Mouse (Mus musculus) ES-CJ7 (cell line): ENCODE measurements around the gene Ndrg4.

Experiments
- DNase-seq: peaks from one replicate; pipeline ENCODE4 v3.0.0; 2011; ENCODE audit warnings: low read depth, low spot score

Gene Ndrg4

DNA sequence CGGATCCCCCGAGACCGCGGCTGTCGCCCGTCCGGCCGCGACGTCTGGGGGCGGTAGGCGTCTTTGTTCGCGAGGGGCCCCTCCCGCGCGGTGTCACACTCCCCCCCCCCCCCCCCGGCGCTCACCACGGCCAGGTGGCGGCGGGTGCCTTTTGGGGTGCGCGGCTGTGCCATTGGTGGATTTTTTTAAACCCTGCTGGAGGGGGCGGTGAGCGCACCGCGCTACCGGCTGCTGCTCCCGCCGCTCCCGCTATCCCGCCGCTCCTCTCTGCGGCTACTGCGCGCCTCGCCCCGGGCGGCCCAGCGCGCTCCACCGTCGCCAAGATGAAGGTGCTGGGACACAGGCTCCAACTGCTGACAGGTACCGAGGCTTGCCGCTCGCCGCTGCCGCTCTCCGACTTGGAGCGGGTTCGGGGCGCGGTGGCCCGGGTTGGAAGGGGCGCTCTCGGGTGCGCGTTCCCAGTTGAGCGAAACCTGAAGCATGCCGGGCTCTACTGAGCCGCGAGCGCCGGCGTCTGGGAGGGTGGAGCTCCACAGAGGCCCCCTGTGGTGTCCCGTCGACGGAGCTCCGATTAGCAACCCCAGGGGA lies 1.3 kb downstream of the Ndrg4 start:
- DNase-seq: peak; percentile 79

- no peak for DNase-seq
Observed at GRCm38 (mm10) chr8:95688073-95688672, 11.4 kb downstream of the Ndrg4 start.

DNA sequence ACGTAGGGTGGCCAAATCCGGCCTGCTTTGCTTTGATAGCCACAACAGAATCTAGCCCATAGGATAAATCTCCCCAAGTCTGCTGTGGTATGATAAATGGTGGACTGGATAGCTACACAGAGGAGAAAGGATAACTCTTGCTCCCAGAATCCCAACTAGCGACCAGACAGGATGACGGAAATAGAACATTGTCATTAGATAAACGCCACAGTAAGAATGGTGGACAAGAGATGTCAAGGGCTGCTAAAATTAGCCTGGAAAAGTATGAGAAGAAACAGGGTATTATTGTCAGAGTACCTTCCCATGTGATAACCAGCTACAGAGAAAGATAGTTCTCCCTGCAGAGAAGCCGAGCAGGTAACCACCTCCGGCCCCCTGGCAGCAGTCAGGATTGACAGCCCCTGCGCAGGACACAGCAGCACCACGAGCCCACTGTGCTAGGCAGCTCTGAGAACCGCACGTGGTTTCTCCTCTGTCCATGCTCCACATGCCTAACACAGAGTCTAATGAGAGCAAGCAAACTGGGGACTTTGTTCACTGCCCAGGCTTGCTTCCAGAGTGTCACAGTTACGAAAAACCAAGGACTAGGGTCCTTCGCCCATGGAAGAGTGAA lies 14.3 kb downstream of the Ndrg4 start:
- peak; percentile 66 for DNase-seq

DNA sequence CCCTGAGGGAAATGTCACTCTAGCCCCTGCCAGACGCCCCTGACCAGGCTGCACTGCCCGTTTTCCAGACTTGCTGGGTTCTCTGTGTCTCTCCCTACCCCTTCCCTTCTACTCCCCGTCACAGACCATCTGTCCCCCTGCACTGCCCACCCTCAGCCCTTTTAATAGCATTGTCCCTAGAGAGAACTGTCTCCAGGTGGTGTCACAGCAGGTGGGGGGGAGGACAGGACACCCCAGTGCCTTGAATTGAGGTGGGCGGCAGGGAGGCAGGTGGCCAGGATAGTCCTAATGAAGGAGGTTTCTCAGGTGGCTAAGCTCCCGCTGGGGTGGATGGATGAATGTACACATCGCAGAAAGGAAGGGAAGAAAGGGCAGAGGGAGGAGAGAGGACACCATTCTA lies 17.9 kb downstream of the Ndrg4 start:
- no peak for DNase-seq

- peak; percentile 58 for DNase-seq
Observed at GRCm38 (mm10) chr8:95696661-95697060, 19.9 kb downstream of the Ndrg4 start.

- DNase-seq: peak; percentile 95
Observed at GRCm38 (mm10) chr8:95697128-95697527, 20.3 kb downstream of the Ndrg4 start.

GRCm38 (mm10) chr8:95698179-95698578 lies 21.4 kb downstream of the Ndrg4 start:
- DNase-seq: no peak

DNA sequence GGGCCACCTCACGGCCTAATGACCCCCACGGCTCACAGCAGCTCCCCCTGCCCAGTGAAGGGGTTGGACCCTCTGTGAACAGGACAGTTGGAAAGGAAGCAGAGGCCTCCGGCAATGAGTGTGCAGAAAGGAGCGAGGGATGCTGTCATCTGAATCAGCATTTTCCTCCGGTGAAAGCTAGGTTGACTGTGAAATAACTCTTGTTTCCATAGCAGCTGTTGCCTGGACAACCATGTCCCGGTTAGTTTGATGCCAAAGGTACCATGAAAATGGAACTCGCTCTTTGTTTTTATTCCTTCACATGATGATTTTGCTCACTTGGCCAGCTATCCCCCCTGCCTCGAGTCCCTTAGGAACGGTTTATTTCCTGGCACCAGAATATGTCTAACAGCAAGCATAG lies 23.5 kb downstream of the Ndrg4 start:
- DNase-seq: no peak

DNA sequence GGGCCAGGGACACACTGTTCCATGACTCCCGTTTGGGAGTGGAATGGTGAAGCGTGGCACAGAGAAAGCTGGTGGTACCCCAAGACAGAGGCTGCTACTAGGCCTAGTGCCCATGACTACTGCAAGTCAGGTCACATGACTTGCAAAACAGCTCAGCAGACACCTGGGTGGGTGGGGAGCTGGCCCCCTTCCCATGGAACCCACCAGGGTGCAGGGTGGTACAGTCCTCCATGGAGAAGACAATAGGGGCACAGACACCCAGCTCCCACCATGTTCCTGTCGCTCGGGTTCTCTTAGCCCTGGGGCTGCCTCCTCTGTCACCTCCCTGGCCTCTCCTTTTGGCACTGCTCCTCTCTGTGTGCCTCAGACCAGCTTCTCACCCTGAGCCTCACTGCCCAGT lies 25.0 kb downstream of the Ndrg4 start:
- no peak for DNase-seq

DNA sequence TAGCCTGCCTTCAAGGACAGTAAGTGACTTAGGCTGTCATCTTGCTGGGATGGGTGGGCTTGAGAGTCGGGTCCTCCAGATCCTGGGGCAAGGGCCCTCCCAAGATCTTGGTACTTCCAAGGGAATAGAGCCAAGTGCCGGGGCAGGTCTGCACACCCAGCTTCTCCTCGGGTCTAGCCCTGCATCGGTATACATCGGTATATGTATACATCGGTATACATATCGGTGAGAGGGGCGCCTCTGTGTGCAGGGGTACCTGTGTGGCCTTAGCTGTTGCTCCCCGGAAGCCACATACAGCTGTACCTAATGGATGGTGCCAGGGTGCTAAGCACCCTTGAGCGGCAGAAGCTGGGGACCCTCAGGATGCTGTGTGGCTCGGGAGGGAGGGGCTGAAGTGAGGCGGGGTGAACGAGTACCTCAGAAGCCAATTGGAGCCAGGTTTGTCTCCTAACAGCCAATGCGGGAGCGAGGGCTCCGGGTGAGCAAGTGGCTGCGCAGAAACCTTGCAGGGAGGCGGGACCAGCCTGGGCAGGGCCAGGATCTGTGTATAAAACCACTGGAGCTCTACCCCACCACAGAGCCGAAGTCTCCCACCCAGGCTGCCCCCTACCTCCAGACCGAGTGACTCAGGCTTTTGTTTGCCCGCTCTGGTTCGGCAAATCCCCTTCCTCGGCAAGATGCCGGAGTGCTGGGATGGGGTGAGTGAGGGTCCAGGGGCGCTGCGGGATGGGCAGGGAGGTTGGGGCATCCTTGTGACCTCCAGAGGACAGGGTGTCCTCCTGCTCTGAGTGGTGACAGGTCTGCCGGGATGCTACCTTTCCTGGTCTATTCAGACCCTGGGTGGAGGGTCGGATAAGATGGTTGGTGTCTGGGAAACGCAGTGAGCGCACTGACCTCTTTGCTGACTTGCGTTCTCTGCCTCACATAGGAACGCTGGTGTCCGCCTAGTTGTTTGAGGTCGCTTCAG lies 26.0 kb downstream of the Ndrg4 start:
- DNase-seq: peak; percentile 91

- DNase-seq: peak; percentile 61
Observed at GRCm38 (mm10) chr8:95703461-95704260, 26.9 kb downstream of the Ndrg4 start.

GRCm38 (mm10) chr8:95704538-95704937 lies 27.8 kb downstream of the Ndrg4 start:
- no peak for DNase-seq

DNA sequence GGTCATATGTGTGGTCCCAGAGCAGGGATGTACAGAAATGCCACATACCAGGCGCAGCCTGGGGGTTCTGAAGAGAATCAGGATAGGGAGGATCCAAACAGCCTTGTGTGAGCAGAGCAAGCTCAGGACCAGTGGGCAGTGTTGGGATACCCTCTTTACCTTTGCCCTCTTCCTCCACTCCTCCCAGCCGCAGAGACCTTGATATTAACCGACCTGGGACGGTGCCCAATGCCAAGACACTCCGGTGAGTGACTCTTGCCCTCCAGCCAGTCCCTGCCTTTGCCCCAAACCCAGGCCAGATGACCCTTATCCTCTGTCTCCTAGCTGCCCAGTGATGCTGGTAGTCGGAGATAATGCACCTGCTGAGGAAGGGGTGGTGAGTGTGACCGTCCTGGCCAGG lies 32.8 kb downstream of the Ndrg4 start:
- no peak for DNase-seq

DNA sequence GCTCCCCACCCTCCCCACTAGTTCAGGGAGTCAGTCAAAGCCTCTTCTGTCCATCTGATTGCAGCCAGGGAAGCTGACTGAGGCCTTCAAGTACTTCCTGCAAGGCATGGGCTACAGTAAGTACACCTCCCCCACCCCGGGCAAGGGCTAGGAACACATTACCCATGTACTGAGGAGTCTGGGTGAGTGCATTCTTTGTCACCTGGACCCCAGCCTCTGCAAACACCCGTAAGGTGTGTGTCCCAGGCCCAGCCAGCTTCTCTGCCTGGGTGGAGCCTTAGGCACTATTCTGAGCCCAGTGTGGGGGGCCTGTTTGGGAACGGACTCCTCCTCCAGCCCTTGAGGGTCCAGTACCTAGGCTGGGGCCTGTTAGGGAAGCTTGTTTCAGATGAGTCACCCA lies 34.2 kb downstream of the Ndrg4 start:
- DNase-seq: no peak

DNA sequence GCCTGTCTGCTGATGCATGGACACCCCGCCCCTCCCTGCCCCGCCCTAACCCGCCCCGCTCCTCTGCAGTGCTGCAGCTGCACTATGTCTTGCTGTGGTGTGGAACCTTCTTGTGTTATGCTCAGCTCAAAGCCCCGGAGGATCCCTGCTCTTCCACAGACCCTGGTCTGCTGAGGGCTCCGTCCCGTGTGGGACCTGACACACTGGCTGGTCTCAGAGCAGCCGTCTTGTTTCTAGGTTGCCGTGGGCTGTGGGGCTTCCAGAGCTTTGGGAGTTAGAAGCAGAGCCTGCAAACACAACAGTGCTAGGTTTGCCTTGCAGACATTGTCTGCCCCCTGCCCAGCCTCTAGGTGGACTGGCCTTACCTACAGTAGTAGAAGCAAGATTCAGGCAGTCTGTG lies 35.6 kb downstream of the Ndrg4 start:
- DNase-seq: no peak

DNA sequence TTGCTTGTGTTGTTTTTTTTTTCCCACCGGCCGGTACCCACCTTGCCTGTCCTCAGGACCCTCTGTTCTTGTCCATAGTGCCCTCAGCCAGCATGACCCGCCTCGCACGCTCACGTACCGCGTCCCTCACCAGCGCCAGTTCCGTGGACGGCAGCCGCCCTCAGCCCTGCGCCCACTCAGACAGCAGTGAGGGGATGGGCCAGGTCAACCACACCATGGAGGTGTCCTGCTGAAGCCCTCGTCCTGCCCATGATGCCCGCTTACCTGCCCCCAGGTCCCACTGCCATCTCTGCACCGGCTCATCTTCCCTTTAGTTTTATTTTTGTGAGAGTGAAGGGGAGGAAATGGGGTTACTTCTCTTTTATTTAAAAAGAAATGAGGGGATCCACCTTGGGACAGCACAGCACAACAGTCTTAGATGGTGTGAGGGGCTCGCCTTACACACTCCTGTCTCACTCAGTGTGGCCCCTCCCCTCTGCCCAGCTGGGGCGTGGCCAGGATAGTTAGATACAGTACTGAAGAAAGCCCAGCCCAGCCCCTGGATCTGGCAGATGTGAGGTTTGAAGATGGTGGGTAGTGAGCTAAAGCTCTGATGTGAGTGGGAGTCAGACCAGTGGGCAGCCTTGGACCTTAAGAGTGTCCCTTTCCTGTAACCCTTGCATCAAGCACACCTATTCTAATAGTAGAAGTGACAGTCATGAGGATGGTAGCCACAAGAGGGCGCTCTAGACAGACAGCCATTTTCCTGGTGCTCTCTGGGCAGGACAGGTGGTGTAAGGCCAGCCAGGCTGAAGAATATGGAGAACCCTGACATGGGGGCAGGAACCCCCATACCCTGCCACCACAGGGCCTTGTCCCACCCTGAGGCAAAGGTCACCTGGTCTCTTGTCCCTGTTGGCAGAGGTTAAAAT lies 36.6 kb downstream of the Ndrg4 start:
- DNase-seq: peak; percentile 90

DNA sequence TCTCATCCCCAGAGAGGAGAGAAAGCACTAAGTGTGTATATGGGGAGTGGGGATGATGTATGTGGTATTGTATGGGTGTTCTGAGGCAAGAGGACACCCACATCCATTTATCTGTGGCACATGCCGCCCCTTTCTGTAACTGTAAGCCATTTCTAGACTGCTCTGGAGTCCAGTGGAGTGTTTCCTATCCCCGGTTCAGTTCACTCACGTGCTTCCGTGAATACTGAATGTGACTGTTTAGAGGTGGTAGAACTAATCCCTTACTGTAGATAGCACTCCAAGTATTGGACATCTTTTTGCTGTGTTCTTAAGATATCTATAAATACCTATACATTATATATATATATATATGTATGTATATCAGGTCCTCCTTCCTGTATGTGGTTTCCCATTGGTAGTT lies 37.6 kb downstream of the Ndrg4 start:
- DNase-seq: no peak

GRCm38 (mm10) chr8:95714837-95715413 lies 38.1 kb downstream of the Ndrg4 start:
- DNase-seq: no peak

GRCm38 (mm10) chr8:95715676-95716531 lies 39.1 kb downstream of the Ndrg4 start, which contains the start of gene Setd6:
Setd6 (plus strand) TSS chr8:95715881.
- peak; percentile 93 for DNase-seq
